Mouse (Mus musculus) limb, embryonic 13.5 days (tissue): ENCODE results near the gene Tmem202. TPM values are rescaled to one million over a fixed set of nuclear protein-coding genes. Genes with fewer than 3 reads are reported as not detected.

ENCODE experiments used
- ATAC-seq: fragments of 200-750 bp; cut with Nextera tagmentation; 2 replicates; pipeline ENCODE4 v1.8.0; 2017; ENCODE audit warnings: low read depth, moderate number of reproducible peaks, moderate TSS enrichment; ENCODE audit not compliant: low FRiP score
- H3K27ac ChIP-seq: fragments of 300-500 bp; sonication (generic); 2 replicates; pipeline ENCODE4 v1.5.1; 2015; ENCODE audit warnings: inconsistent platforms, mild to moderate bottlenecking, moderate library complexity
- H3K27me3 ChIP-seq: fragments of 300-500 bp; sonication (generic); 2 replicates; pipeline ENCODE4 v1.6.1; 2015; ENCODE audit warnings: mild to moderate bottlenecking, inconsistent platforms
- H3K36me3 ChIP-seq: fragments of 300-500 bp; sonication (generic); 2 replicates; pipeline ENCODE4 v1.6.1; 2015; ENCODE audit warnings: inconsistent platforms, mild to moderate bottlenecking, moderate library complexity
- H3K4me1 ChIP-seq: fragments of 300-500 bp; sonication (generic); 2 replicates; pipeline ENCODE4 v1.6.1; 2015; ENCODE audit warnings: inconsistent platforms
- H3K4me2 ChIP-seq: fragments of 300-500 bp; sonication (generic); replicated peaks from 2 replicates; pipeline ENCODE4 v1.6.1; 2015; ENCODE audit warnings: inconsistent platforms, mild to moderate bottlenecking, moderate library complexity
- H3K4me3 ChIP-seq: fragments of 300-500 bp; sonication (generic); 2 replicates; pipeline ENCODE4 v1.5.1; 2015; ENCODE audit warnings: moderate library complexity, mild to moderate bottlenecking, inconsistent platforms
- H3K9ac ChIP-seq: fragments of 300-500 bp; sonication (generic); 2 replicates; pipeline ENCODE4 v1.6.1; 2015; ENCODE audit warnings: mild to moderate bottlenecking, inconsistent platforms
- H3K9me3 ChIP-seq: fragments of 300-500 bp; sonication (generic); 2 replicates; pipeline ENCODE4 v1.6.1; 2016; ENCODE audit warnings: inconsistent platforms
- WGBS: fragments of 180-500 bp; shearing (Covaris S2); methylation state at CpG from one replicate; pipeline ENCODE4 v1.1.7; 2015; 5-methylcytosine and 5-hydroxymethylcytosine counted together
- polyA plus RNA-seq: library from polyadenylated mRNA; unstranded; fragments of >200 nt; fragmentation: Nextera tagmentation; extraction: Ambion mirVana; gene quantifications from 2 replicates; pipeline ENCODE4 v1.2.1, GENCODE M21; 2015

The Tmem202 gene
- polyA plus RNA-seq, 1 experiment from 2014 or later, result 0.18 TPM

DNA sequence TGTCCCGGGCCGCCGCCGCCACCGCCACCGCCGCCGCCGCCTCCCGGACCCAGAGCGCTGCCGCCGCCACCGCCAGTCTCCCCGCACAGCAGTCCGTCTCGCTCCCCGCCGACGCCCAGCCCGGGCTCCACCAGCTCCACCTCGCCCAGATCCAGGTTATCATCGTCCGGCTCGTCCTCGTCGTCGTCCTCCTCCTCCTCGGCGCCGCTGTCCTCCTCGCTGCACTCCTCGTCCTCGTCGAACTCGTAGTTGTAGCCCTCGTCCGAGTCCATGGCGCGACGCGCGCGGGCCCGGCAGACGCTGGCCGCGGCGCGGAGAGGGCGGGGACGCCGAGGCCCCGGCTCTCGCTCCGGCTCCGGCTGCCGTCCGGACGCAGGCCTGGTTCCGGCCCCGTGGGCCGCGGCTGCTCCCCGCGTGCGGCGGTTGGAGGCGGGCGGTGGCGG lies 53.5 kb downstream of the Tmem202 start:
- peak overlapping the region; percentile 82 for H3K4me2 ChIP-seq
- under 1% methylated on average over 52 of the region's 71 CpGs for WGBS
- peak overlapping the region; percentile 99 for H3K9ac ChIP-seq
- H3K9me3 ChIP-seq, result no peaks in the 10 kb centered on the region
- H3K27ac ChIP-seq, result peak overlapping the region; percentile 98
- H3K27me3 ChIP-seq, result no peaks in the 10 kb centered on the region
- H3K36me3 ChIP-seq, result no peaks in the 10 kb centered on the region
- peaks cover 11% of the 10 kb centered on the region; the same call in 1 of the 2 replicates for H3K4me1 ChIP-seq
- ATAC-seq, result peak; percentile 74
- peak overlapping the region; percentile 100 for H3K4me3 ChIP-seq

DNA sequence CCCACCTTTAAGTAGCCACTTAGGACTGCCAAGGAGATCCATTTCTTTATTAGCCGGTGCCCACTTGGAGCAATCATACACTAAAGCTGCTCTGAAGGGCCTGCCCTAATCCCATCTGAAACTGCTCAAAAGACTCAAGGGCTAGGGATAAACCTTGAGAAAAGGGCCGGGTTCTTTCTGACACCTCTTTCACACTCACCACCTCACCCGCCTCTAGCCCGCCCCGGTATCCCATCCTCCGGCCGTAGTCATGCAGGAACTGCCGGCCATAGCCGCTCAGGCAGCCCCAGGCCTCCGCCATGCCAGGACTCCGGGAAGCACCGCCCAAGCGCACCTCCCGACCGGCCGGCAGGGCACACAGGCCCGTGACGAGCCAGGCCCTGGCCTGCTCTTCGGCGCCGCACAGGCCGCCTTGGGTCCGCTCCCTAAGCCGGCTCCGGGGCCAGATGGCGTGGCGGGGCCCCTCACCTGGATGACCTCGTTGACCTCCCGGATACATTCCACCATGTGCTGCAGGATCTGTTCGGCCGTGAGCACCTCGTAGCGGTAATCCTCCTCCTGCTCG lies 54.1 kb downstream of the Tmem202 start:
- Histone ChIP-seq H3K9ac (peak overlapping the region; percentile 99), H3K27ac (peak overlapping the region; percentile 98), H3K27me3 (no peaks in the 10 kb centered on the region), H3K36me3 (no peaks in the 10 kb centered on the region), H3K4me3 (peak overlapping the region; percentile 100), H3K9me3 (no peaks in the 10 kb centered on the region), H3K4me1 (peaks cover 11% of the 10 kb centered on the region; the same call in 1 of the 2 replicates), H3K4me2 (peak overlapping the region; percentile 82)
- under 1% methylated on average over 32 of the region's 34 CpGs for WGBS
- ATAC-seq, result peak; percentile 22

DNA sequence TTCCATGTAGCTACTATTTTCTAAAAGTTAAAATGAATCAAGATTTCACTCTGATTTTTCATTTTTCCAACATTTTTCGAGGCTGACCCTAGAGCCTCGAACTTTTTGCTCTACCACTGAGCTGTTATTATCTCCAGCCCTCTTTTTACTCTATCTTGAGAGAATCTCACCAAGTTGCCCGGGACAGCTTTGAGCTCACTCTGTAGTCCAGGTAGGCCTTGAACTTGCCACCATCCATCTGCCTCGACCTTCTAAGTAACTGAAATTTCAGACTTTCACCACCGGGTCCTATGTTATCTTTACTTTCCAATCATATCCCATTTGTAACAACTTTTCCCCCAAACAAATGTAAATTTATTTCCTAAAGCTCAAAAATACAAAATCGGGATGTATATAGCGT lies 54.9 kb downstream of the Tmem202 start:
- Histone ChIP-seq H3K4me1 (peaks cover 11% of the 10 kb centered on the region; the same call in 1 of the 2 replicates), H3K9me3 (no peaks in the 10 kb centered on the region), H3K27ac (no peak overlapping the region), H3K9ac (peak overlapping the region; percentile 99), H3K4me2 (peak overlapping the region; percentile 82), H3K36me3 (no peaks in the 10 kb centered on the region), H3K4me3 (peak overlapping the region; percentile 100), H3K27me3 (no peaks in the 10 kb centered on the region)
- 14% methylated on average over 7 of the region's 7 CpGs for WGBS
- no peak for ATAC-seq

DNA sequence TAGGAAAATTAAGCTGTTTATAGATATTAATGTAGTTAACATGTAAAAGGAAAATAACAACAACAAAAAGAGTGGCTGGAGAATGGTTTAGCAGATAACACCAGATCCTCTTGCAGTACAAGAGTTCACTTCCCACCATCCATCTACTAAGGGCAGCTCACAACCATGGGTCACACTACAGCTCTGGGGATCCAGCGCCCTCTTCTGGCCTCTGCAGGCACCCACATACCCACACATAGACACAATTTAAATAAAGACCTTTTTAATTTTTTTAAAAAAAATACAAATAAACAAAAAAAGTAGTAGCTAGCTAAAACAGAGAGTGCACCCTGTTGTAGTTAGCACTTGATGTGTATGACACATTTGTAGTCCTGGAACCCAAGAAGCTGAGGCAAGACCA lies 57.2 kb downstream of the Tmem202 start:
- H3K9ac ChIP-seq, result no peak overlapping the region
- 27% methylated on average over 1 of the region's 1 CpGs for WGBS
- no peaks in the 10 kb centered on the region for H3K9me3 ChIP-seq
- no peak for ATAC-seq
- no peak overlapping the region for H3K4me3 ChIP-seq
- H3K27me3 ChIP-seq, result no peaks in the 10 kb centered on the region
- peak overlapping the region; percentile 28; the same call in 1 of the 2 replicates for H3K4me2 ChIP-seq
- peaks cover 19% of the 10 kb centered on the region; the same call in 1 of the 2 replicates for H3K4me1 ChIP-seq
- no peaks in the 10 kb centered on the region for H3K36me3 ChIP-seq
- H3K27ac ChIP-seq, result no peak overlapping the region

DNA sequence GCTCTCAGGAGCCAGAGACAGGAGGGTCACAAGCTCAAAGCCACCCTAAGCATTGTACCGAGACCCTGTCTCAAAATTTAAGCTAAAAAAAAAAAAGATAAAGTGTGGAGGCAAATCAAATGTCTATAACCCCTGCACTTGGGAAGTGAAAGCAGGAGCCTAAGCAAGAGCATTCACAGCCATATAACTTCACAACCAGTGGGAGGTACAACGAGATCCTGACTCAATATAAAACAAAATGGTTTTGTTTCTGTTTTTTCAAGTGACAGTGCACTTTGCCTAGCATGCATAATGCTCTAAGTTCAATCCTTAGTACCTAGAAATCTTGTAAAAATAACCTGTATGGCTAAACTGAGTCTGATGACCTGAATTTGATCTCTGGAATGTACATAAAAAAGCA lies 63.0 kb downstream of the Tmem202 start:
- Histone ChIP-seq H3K36me3 (peaks cover 23% of the 10 kb centered on the region), H3K4me3 (no peak overlapping the region), H3K27me3 (no peaks in the 10 kb centered on the region), H3K9me3 (no peaks in the 10 kb centered on the region), H3K4me2 (no peak overlapping the region), H3K4me1 (peaks cover 14% of the 10 kb centered on the region), H3K27ac (no peak overlapping the region), H3K9ac (no peak overlapping the region)
- 91% methylated on average over 2 of the region's 2 CpGs for WGBS
- ATAC-seq, result no peak

- peaks cover 14% of the 10 kb centered on the region for H3K4me1 ChIP-seq
- H3K4me2 ChIP-seq, result no peak overlapping the region
- H3K27me3 ChIP-seq, result no peaks in the 10 kb centered on the region
- H3K36me3 ChIP-seq, result peaks cover 24% of the 10 kb centered on the region
- no peak overlapping the region for H3K4me3 ChIP-seq
- H3K27ac ChIP-seq, result no peak overlapping the region
- ATAC-seq, result no peak
- no peaks in the 10 kb centered on the region for H3K9me3 ChIP-seq
- H3K9ac ChIP-seq, result no peak overlapping the region
- 88% methylated on average over 1 of the region's 1 CpGs for WGBS
Observed at GRCm38 (mm10) chr9:59474838-59475237, 64.8 kb downstream of the Tmem202 start.

GRCm38 (mm10) chr9:59473171-59473570 lies 66.5 kb downstream of the Tmem202 start:
- Histone ChIP-seq H3K27ac (no peak overlapping the region), H3K9me3 (no peaks in the 10 kb centered on the region), H3K27me3 (no peaks in the 10 kb centered on the region), H3K4me2 (no peak overlapping the region), H3K4me3 (no peak overlapping the region), H3K4me1 (peaks cover 12% of the 10 kb centered on the region), H3K36me3 (peaks cover 24% of the 10 kb centered on the region), H3K9ac (no peak overlapping the region)
- no peak for ATAC-seq
- WGBS, result 85% methylated on average over 2 of the region's 2 CpGs

GRCm38 (mm10) chr9:59469446-59469845 lies 70.2 kb downstream of the Tmem202 start:
- Histone ChIP-seq H3K4me3 (no peak overlapping the region), H3K27me3 (no peaks in the 10 kb centered on the region), H3K4me2 (no peak overlapping the region), H3K27ac (no peak overlapping the region), H3K9ac (no peak overlapping the region), H3K36me3 (peaks cover 17% of the 10 kb centered on the region), H3K9me3 (no peaks in the 10 kb centered on the region), H3K4me1 (no peaks in the 10 kb centered on the region)
- 80% methylated on average over 1 of the region's 1 CpGs for WGBS
- no peak for ATAC-seq

Other genes starting within 250 kb of the Tmem202 start
- 45.6 and 48.9 TPM in 2 replicates for gene Adpgk, start 248.3 kb downstream of the Tmem202 start, polyA plus RNA-seq
- gene Bbs4, start 186.3 kb downstream of the Tmem202 start, polyA plus RNA-seq, result 18.2 and 21.9 TPM in 2 replicates
- gene Arih1, start 53.2 kb downstream of the Tmem202 start, polyA plus RNA-seq, result 19.0 and 19.2 TPM in 2 replicates
- 73.2 and 76.8 TPM in 2 replicates for gene Hexa, start 307 bp downstream of the Tmem202 start, polyA plus RNA-seq
- 0.08 and 0.36 TPM in 2 replicates for gene Celf6, start 38.1 kb upstream of the Tmem202 start, polyA plus RNA-seq
- 31.5 TPM in 2 replicates for gene Parp6, start 77.4 kb upstream of the Tmem202 start, polyA plus RNA-seq
- 1,325 and 1,327 TPM in 2 replicates for gene Pkm, start 116.5 kb upstream of the Tmem202 start, polyA plus RNA-seq
- 1.0 TPM in 2 replicates for gene Gramd2, start 140.3 kb upstream of the Tmem202 start, polyA plus RNA-seq
- gene Senp8, start 210.9 kb upstream of the Tmem202 start, polyA plus RNA-seq, result 8.8 and 11.1 TPM in 2 replicates
- 16.8 and 17.5 TPM in 2 replicates for gene Myo9a, start 211.0 kb upstream of the Tmem202 start, polyA plus RNA-seq